Mouse (Mus musculus): Measurements from ENCODE around the gene Filip1l. TPM values are rescaled to one million over a fixed set of nuclear protein-coding genes. Genes with fewer than 3 reads are reported as not detected.

Filip1l gene
- polyA plus RNA-seq, 1 experiment, result 4.3 TPM

DNA sequence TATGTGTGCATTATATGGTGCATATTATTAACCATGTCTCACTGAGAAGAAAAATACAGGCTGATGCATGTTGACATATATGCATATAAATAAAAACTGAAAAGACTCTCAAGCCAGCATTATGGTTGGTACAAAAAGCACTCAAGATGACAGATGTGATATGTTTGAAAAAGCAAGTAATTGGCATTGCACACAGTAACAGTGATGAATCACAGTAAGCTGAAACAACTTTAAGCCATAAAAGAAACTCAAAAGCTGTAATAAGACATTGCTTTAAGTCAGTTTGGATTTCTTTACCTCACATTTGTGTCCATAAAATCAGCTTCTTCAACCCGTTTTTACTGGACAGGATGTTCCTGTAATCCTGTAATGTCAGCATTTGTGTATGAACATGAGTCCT lies 211.9 kb downstream of the Filip1l start:
- no peaks in the 10 kb centered on the region for H3K27me3 ChIP-seq (ENCODE audit: control insufficient read depth, insufficient read depth, low read length)
- H3K4me1 ChIP-seq (replicated peaks; ENCODE audit: control insufficient read depth, insufficient read depth, low read length), result peaks cover 2% of the 10 kb centered on the region; the same call in 1 of the 2 replicates
- no peak for TF ChIP-seq POLR2A (IDR thresholded peaks at IDR 0.05; ENCODE audit: control insufficient read depth, extremely low read depth, insufficient read depth, low read length, poor library complexity)
- no peak for TF ChIP-seq CTCF (IDR thresholded peaks at IDR 0.05; ENCODE audit: borderline replicate concordance, control insufficient read depth, extremely low read depth, insufficient read depth, low read length, poor library complexity)
- no peak overlapping the region for H3K27ac ChIP-seq (ENCODE audit: control insufficient read depth, insufficient read depth, low read length)
- H3K36me3 ChIP-seq (ENCODE audit: control insufficient read depth, insufficient read depth, low read length), result no peaks in the 10 kb centered on the region
- 83% methylated on average over 1 of the region's 1 CpGs for WGBS
- no peak for DNase-seq
- no peak overlapping the region for H3K4me3 ChIP-seq (ENCODE audit: control insufficient read depth, insufficient read depth, low read length)

DNA sequence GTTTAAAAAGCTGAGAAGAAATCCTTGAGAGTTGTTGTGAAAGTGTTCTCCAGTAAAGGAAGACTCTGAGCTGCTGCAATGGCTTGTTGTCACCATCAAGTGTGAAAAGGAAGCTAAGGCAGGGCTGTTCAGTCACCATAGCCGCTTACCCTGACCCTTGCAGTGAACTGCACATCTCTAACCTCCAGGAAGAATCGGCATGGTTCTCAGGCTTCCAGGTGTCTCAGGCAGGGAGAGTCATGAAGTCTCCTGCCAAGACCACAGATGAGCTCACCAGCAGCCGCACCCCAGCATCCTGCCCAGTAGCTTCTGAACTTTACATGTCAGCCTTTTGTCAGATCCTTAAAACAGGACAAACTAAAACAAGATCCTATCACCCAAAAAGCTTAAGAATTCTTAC lies 213.3 kb downstream of the Filip1l start:
- Histone ChIP-seq H3K27me3 (ENCODE audit: control insufficient read depth, insufficient read depth, low read length) (no peaks in the 10 kb centered on the region), H3K4me1 (replicated peaks; ENCODE audit: control insufficient read depth, insufficient read depth, low read length) (peaks cover 2% of the 10 kb centered on the region; the same call in 1 of the 2 replicates), H3K36me3 (ENCODE audit: control insufficient read depth, insufficient read depth, low read length) (no peaks in the 10 kb centered on the region), H3K27ac (ENCODE audit: control insufficient read depth, insufficient read depth, low read length) (no peak overlapping the region), H3K4me3 (ENCODE audit: control insufficient read depth, insufficient read depth, low read length) (no peak overlapping the region)
- DNase-seq, result no peak
- WGBS, result 53% methylated on average over 3 of the region's 3 CpGs
- TF ChIP-seq POLR2A (IDR thresholded peaks at IDR 0.05; ENCODE audit: control insufficient read depth, extremely low read depth, insufficient read depth, low read length, poor library complexity), result no peak
- TF ChIP-seq CTCF (IDR thresholded peaks at IDR 0.05; ENCODE audit: borderline replicate concordance, control insufficient read depth, extremely low read depth, insufficient read depth, low read length, poor library complexity), result no peak

- no peak for DNase-seq
- H3K4me3 ChIP-seq (ENCODE audit: control insufficient read depth, insufficient read depth, low read length), result no peak overlapping the region
- H3K36me3 ChIP-seq (ENCODE audit: control insufficient read depth, insufficient read depth, low read length), result no peaks in the 10 kb centered on the region
- no peaks in the 10 kb centered on the region for H3K27me3 ChIP-seq (ENCODE audit: control insufficient read depth, insufficient read depth, low read length)
- 94% methylated on average over 7 of the region's 7 CpGs for WGBS
- no peak for TF ChIP-seq CTCF (IDR thresholded peaks at IDR 0.05; ENCODE audit: borderline replicate concordance, control insufficient read depth, extremely low read depth, insufficient read depth, low read length, poor library complexity)
- TF ChIP-seq POLR2A (IDR thresholded peaks at IDR 0.05; ENCODE audit: control insufficient read depth, extremely low read depth, insufficient read depth, low read length, poor library complexity), result no peak
- peaks cover 2% of the 10 kb centered on the region; the same call in 1 of the 2 replicates for H3K4me1 ChIP-seq (replicated peaks; ENCODE audit: control insufficient read depth, insufficient read depth, low read length)
- H3K27ac ChIP-seq (ENCODE audit: control insufficient read depth, insufficient read depth, low read length), result no peak overlapping the region
Observed at GRCm38 (mm10) chr16:57568648-57569404, 215.9 kb downstream of the Filip1l start.

DNA sequence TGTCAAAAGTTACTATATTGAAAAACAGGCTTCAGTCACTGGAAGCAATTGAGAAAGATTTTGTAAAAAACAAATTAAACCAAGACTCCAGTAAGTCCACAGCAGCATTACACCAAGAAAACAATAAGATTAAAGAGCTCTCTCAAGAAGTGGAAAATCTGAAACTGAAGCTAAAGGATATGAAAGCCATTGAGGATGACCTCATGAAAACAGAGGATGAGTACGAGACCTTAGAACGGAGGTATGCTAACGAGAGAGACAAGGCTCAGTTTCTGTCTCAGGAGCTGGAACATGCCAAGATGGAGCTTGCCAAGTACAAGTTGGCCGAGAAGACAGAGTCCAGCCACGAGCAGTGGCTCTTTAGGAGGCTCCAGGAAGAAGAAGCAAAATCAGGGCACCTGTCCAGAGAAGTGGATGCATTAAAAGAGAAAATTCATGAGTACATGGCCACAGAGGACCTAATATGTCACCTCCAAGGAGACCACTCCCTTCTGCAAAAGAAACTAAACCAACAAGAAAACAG lies 218.0 kb downstream of the Filip1l start:
- DNase-seq, result no peak
- H3K27ac ChIP-seq (ENCODE audit: control insufficient read depth, insufficient read depth, low read length), result no peak overlapping the region

DNA sequence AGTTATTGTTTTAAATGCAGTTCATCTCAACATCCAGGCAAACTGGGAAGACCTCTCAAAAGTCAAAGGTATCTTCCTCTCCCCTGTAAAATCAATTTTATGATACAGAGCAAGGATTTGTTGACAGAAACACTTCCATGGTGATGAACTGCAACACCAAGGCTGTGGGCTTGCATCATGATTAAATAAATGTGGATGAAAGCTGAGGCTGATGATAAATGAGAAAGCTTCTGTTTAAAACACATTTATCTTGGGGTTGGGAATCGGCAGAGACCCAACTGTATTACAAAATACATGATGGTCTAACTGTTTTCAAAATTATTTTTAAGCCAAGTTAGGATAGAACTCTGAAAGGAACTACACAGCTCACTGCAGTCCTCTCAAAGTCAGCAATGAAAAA lies 220.9 kb downstream of the Filip1l start:
- Histone ChIP-seq H3K4me3 (ENCODE audit: control insufficient read depth, insufficient read depth, low read length) (no peak overlapping the region), H3K36me3 (ENCODE audit: control insufficient read depth, insufficient read depth, low read length) (no peaks in the 10 kb centered on the region), H3K27me3 (ENCODE audit: control insufficient read depth, insufficient read depth, low read length) (no peaks in the 10 kb centered on the region), H3K4me1 (replicated peaks; ENCODE audit: control insufficient read depth, insufficient read depth, low read length) (no peaks in the 10 kb centered on the region), H3K27ac (ENCODE audit: control insufficient read depth, insufficient read depth, low read length) (no peak overlapping the region)
- WGBS, result 90% methylated on average over 1 of the region's 1 CpGs
- TF ChIP-seq CTCF (IDR thresholded peaks at IDR 0.05; ENCODE audit: borderline replicate concordance, control insufficient read depth, extremely low read depth, insufficient read depth, low read length, poor library complexity), result no peak
- no peak for TF ChIP-seq POLR2A (IDR thresholded peaks at IDR 0.05; ENCODE audit: control insufficient read depth, extremely low read depth, insufficient read depth, low read length, poor library complexity)
- no peak for DNase-seq

More for the DNA sequence above, 218.0 kb downstream of the Filip1l start:
- Histone ChIP-seq H3K27me3 (ENCODE audit: control insufficient read depth, insufficient read depth, low read length) (no peaks in the 10 kb centered on the region), H3K36me3 (ENCODE audit: control insufficient read depth, insufficient read depth, low read length) (no peaks in the 10 kb centered on the region), H3K4me3 (ENCODE audit: control insufficient read depth, insufficient read depth, low read length) (no peak overlapping the region), H3K4me1 (replicated peaks; ENCODE audit: control insufficient read depth, insufficient read depth, low read length) (peaks cover 2% of the 10 kb centered on the region; the same call in 1 of the 2 replicates)
- no peak for TF ChIP-seq CTCF (IDR thresholded peaks at IDR 0.05; ENCODE audit: borderline replicate concordance, control insufficient read depth, extremely low read depth, insufficient read depth, low read length, poor library complexity)
- WGBS, result 91% methylated on average over 5 of the region's 5 CpGs

DNA sequence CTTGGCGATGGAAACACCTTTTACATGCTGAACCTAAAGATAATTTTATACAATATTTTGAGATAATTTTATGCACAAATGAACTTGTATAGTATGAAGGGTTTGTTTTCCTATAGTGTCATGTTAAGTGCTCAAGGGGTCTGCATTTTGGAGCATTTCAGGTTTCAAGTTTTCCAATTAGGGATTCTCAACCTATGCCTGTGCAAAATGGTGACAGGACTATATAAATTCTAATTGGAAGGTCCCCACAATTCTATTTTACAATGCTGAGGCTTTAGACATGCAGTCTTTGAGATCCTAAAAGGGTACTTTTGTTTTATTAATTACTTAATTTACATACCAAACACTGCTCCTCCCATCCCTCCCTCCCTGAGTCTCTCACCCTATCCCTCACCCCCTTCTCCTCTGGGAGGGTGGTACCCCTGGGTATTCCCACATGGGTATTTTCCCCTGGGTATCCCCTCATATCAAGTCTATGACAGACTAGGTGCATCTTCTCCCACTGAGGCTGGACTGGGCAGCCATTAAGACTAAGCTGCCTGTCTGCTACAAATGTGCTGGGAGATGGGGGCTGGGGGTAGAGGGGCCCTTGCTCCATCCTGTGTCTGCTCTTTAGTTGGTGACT lies 223.0 kb downstream of the Filip1l start:
- H3K4me3 ChIP-seq (ENCODE audit: control insufficient read depth, insufficient read depth, low read length), result no peak overlapping the region
- H3K36me3 ChIP-seq (ENCODE audit: control insufficient read depth, insufficient read depth, low read length), result no peaks in the 10 kb centered on the region
- H3K4me1 ChIP-seq (replicated peaks; ENCODE audit: control insufficient read depth, insufficient read depth, low read length), result no peaks in the 10 kb centered on the region
- DNase-seq, result no peak
- H3K27me3 ChIP-seq (ENCODE audit: control insufficient read depth, insufficient read depth, low read length), result no peaks in the 10 kb centered on the region
- no peak overlapping the region for H3K27ac ChIP-seq (ENCODE audit: control insufficient read depth, insufficient read depth, low read length)
- TF ChIP-seq CTCF (IDR thresholded peaks at IDR 0.05; ENCODE audit: borderline replicate concordance, control insufficient read depth, extremely low read depth, insufficient read depth, low read length, poor library complexity) (no peak), POLR2A (IDR thresholded peaks at IDR 0.05; ENCODE audit: control insufficient read depth, extremely low read depth, insufficient read depth, low read length, poor library complexity) (no peak)
- 96% methylated on average over 1 of the region's 1 CpGs for WGBS
